Mouse (Mus musculus): ENCODE data around the gene Lbhd2. TPM values are rescaled to one million over a fixed set of nuclear protein-coding genes. Genes with fewer than 3 reads are reported as not detected.

The Lbhd2 gene
- polyA plus RNA-seq, 1 experiment from 2014 or later, result 0.26 TPM

- no peak for ATAC-seq (ENCODE audit: low FRiP score)
- H3K4me2 ChIP-seq, result no peak overlapping the region
Measured at GRCm38 (mm10) chr12:111457742-111458141, 51.1 kb downstream of the Lbhd2 start.

More at GRCm38 (mm10) chr12:111457742-111458141, 51.1 kb downstream of the Lbhd2 start:
- 89% methylated on average over 1 of the region's 1 CpGs for WGBS
- H3K4me1 ChIP-seq (replicated peaks), result 0 out of 2 replicates have a peak, but pooled peaks cover 3% of the 10 kb centered on the region
- no peak overlapping the region for H3K9ac ChIP-seq
- H3K9me3 ChIP-seq, result no peaks in the 10 kb centered on the region
- H3K36me3 ChIP-seq, result no peaks in the 10 kb centered on the region
- H3K27ac ChIP-seq, result no peak overlapping the region
- H3K27me3 ChIP-seq, result peaks cover 71% of the 10 kb centered on the region
- no peak overlapping the region for H3K4me3 ChIP-seq

Other genes starting within 250 kb of the Lbhd2 start
- gene Traf3, start 240.4 kb upstream of the Lbhd2 start, polyA plus RNA-seq (2015; fragmentation: Nextera tagmentation; extraction: Ambion mirVana), result 15.6 and 17.0 TPM in 2 replicates
- 0.21 TPM in 1 of 2 replicates, not detected in the other for gene 4930595D18Rik, start 222.3 kb upstream of the Lbhd2 start, polyA plus RNA-seq (2015; fragmentation: Nextera tagmentation; extraction: Ambion mirVana)
- gene Amn, start 135.7 kb upstream of the Lbhd2 start, polyA plus RNA-seq (2015; fragmentation: Nextera tagmentation; extraction: Ambion mirVana), result 5.6 and 6.5 TPM in 2 replicates
- 35.0 and 36.5 TPM in 2 replicates for gene Cdc42bpb, start 29.1 kb upstream of the Lbhd2 start, polyA plus RNA-seq (2015; fragmentation: Nextera tagmentation; extraction: Ambion mirVana)
- 2.0 and 2.1 TPM in 2 replicates for gene Exoc3l4, start 10.2 kb downstream of the Lbhd2 start, polyA plus RNA-seq (2015; fragmentation: Nextera tagmentation; extraction: Ambion mirVana)
- 1.6 and 1.8 TPM in 2 replicates for gene Tnfaip2, start 35.7 kb downstream of the Lbhd2 start, polyA plus RNA-seq (2015; fragmentation: Nextera tagmentation; extraction: Ambion mirVana)
- 1.7 and 2.0 TPM in 2 replicates for gene Gm266, start 79.0 kb downstream of the Lbhd2 start, polyA plus RNA-seq (2015; fragmentation: Nextera tagmentation; extraction: Ambion mirVana)
- 630 TPM in 2 replicates for gene Eif5, start 131.2 kb downstream of the Lbhd2 start, polyA plus RNA-seq (2015; fragmentation: Nextera tagmentation; extraction: Ambion mirVana)
- 50.6 and 50.9 TPM in 2 replicates for gene Mark3, start 167.7 kb downstream of the Lbhd2 start, polyA plus RNA-seq (2015; fragmentation: Nextera tagmentation; extraction: Ambion mirVana)

Data from hindbrain, embryonic 13.5 days (tissue).